17 mouse cellular contexts compared by ENCODE assay signal in the genomic region with DNA sequence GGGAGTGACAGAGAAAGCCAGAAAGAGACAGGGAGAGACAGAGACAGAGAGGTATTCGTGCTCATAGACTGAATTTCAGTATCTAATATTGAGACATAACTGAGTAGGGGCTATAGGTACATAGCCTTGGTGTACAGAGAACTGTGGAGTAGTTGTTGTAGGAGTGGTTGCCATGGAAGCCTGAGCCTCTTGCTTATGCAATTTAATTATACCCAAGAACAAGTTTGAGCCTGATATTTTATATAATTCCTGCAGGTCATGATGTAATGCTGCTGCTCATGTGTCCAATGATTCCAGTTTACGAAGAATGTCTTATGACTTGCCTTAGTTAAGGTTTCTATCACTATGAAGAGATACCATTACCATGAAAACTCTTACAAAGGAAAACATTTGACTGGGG.
"Had no signal": no experiment of that assay in that cellular context is flagged by ENCODE, and none has a peak within 500 bp of the region (broad histone marks: within the 10 kb centered on the region; RNA-seq: fewer than 3 reads in every experiment).

No protein-coding gene starts in this region.

- H3K4me1 ChIP-seq: megakaryocyte, embryonic 14.5 days; midbrain, embryonic 13.5 days; neural tube, embryonic 12.5 days had no signal

- H3K27ac ChIP-seq: lung, embryonic 15.5 days; macrophage; midbrain, embryonic 13.5 days; midbrain, embryonic 15.5 days; neural tube, embryonic 12.5 days; stomach, embryonic 15.5 days; stomach, postnatal 0 days had no signal

- H3K9me3 ChIP-seq: lung, embryonic 15.5 days; megakaryocyte, embryonic 14.5 days; midbrain, embryonic 13.5 days; midbrain, embryonic 15.5 days; neural tube, embryonic 12.5 days; stomach, embryonic 15.5 days had no signal

- DNase-seq: lung, adult 2 months; lung, postnatal 14 days; lung, postnatal 36 days; right cerebral cortex, postnatal 14 days; thymus, adult 2 months; thymus, postnatal 25 days; thymus, postnatal 4 days had no signal

- H3K4me3 ChIP-seq: lung, embryonic 15.5 days; megakaryocyte, embryonic 14.5 days; midbrain, embryonic 13.5 days; midbrain, embryonic 15.5 days; neural tube, embryonic 12.5 days; stomach, embryonic 15.5 days had no signal

- H3K9ac ChIP-seq: lung, embryonic 15.5 days; midbrain, embryonic 13.5 days; midbrain, embryonic 15.5 days; neural tube, embryonic 12.5 days; stomach, embryonic 15.5 days had no signal

- H3K27me3 ChIP-seq: lung, embryonic 15.5 days; megakaryocyte, embryonic 14.5 days; midbrain, embryonic 13.5 days; midbrain, embryonic 15.5 days; neural tube, embryonic 12.5 days; stomach, embryonic 15.5 days had no signal

- H3K4me2 ChIP-seq: lung, embryonic 15.5 days; midbrain, embryonic 11.5 days; midbrain, embryonic 13.5 days; midbrain, embryonic 15.5 days; neural tube, embryonic 12.5 days; stomach, embryonic 15.5 days had no signal

- ATAC-seq: lung, postnatal 0 days; midbrain, embryonic 13.5 days; midbrain, embryonic 15.5 days had no signal

- H3K36me3 ChIP-seq: lung, embryonic 15.5 days; midbrain, embryonic 13.5 days; midbrain, embryonic 15.5 days; neural tube, embryonic 12.5 days; stomach, embryonic 15.5 days had no signal
